Mouse (Mus musculus) kidney, postnatal 25 days (tissue): ENCODE results near the gene Rab11a.
A peak's percentile ranks its signal among the peaks of the same experiment; 100 is the strongest.

ENCODE experiments used
- DNase-seq, 2 experiments: peaks; one replicate each; pipeline ENCODE4 v3.0.0; 2021; ENCODE audit warnings: mixed read lengths in 2 of 2

Rab11a gene

GRCm38 (mm10) chr9:64737406-64738201 is at the start of gene Rab11a:
Rab11a (minus strand) TSS chr9:64737758.
- peak; percentile 98 for DNase-seq

GRCm38 (mm10) chr9:64786216-64786905 is 48.8 kb upstream of the Rab11a start:
- DNase-seq, result no peak

GRCm38 (mm10) chr9:64784841-64785240 is 47.3 kb upstream of the Rab11a start:
- DNase-seq, result peak; percentile 71 to 84

- no peak for DNase-seq
Observed at GRCm38 (mm10) chr9:64783511-64783910, 46.0 kb upstream of the Rab11a start.

- peak in 1 of 2 experiments; percentile 3 for DNase-seq
Observed at GRCm38 (mm10) chr9:64779628-64780027, 42.1 kb upstream of the Rab11a start.

- DNase-seq, result no peak
Observed at GRCm38 (mm10) chr9:64778151-64778550, 40.6 kb upstream of the Rab11a start.

GRCm38 (mm10) chr9:64777441-64777987 is 40.0 kb upstream of the Rab11a start:
- DNase-seq, result no peak

- no peak for DNase-seq
Observed at GRCm38 (mm10) chr9:64775491-64775890, 37.9 kb upstream of the Rab11a start.

DNA sequence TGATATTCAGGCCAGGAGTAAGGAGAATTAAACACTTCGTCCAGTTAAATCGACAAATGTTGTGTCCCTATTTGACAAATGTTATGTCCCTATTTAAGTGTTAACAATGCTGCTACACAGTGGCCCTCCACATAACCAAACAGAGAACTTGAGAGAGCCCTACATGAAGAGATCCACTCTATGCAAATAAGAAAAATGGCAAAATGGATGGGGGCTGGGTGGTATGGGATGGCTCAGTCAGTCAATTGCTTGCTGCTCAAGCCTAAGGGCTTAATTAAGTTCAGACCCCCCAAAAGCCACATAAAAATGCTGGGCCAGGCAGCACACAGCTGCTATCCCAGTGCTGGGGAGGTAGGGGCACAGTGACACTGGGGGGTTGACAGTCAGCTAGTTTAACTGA is 37.3 kb upstream of the Rab11a start:
- no peak for DNase-seq

DNA sequence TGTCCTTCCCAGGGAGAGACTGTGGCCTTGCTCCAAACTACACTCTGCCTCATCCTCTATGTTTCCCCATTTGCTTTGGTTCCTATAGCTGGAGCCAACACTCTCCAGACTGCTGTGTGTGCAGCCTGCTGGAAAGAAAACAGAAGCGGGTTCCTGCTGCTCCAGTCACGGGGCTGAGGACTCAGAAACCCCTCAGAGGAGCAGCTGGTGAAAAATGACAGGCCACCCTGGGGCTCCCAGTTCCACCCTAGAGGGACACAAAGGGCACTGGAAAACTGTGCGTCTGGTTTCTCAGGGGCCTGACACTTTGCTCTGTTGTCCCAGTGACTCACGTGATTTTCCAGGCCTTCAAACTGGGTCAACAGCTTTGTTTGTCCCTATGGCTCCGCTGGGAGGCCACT is 36.9 kb upstream of the Rab11a start:
- DNase-seq, result peak; percentile 11 to 65

- peak in 1 of 2 experiments; percentile 45 for DNase-seq
Observed at GRCm38 (mm10) chr9:64773936-64774335, 36.4 kb upstream of the Rab11a start.

GRCm38 (mm10) chr9:64773254-64773653 is 35.7 kb upstream of the Rab11a start:
- no peak for DNase-seq

- DNase-seq, result peak in 1 of 2 experiments; percentile 9
Observed at GRCm38 (mm10) chr9:64771236-64771635, 33.7 kb upstream of the Rab11a start.

- DNase-seq, result no peak
Observed at GRCm38 (mm10) chr9:64770411-64770849, 32.9 kb upstream of the Rab11a start.

DNA sequence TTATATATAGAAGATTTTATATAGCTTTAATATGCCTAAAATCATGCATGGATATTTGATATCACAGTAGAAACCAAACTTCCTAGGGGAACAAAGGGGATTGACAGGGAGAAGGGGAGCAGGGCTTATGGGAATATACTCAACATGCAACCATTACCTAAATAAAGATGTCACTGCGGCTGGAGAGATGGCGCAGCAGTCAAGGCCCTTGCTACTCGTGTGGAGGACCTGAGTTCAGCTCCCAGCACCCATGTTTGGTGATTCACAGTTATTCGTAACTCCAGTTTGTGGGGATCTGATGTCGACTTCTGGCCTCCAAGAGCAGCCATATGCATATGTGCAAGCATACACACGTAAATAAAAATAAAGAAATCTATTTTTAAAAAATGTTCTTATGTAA is 32.4 kb upstream of the Rab11a start:
- DNase-seq, result no peak

DNA sequence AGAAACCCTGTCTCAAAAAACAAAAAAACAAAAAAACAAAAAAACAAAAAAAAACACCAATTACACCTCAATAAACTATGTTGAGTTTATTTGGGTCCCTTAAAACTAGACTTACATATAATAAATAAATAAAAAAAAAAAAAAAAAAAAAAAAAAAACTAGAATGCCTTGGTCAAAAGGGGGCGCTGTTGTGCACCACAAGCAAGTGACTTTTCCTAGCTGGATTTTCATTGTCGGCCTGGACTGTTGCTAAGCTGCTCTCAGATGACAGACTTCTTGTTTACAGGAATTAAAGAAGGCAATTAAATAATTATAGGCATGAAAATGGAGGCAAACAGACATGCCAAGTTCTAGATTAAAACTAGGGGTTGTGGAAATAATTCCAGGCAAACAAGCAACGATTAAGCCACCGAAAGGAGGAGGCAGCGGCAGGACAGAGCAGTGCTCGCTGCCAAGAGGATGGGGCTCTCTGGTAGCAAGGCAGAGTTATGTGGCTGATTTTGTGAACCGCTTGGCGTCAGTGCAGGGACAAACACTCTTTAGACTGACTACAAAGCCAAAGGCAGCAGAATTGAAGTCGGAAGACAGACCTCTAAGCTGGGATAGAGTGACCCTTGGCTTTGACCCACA is 31.6 kb upstream of the Rab11a start:
- peak in 1 of 2 experiments; percentile 62 for DNase-seq

DNA sequence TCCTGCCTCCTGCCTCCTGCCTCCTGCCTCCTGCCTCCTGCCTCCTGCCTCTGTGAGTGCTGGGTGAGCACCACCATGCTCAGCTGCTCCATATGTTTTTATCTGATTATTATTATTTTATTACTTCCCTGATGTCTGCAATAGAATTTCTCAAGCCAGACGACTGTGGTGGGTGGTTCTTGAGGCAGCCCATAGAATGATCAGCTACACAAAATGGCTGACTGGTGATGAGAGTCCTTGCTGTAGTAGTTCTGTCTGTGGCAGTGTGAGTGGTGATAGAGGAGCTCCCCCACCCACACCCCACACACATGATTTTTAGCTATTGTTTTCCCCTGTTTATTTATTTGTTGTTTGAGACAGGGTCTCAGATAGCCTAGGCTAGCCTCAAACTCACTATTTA is 30.2 kb upstream of the Rab11a start:
- no peak for DNase-seq

- no peak for DNase-seq
Observed at GRCm38 (mm10) chr9:64766136-64766535, 28.6 kb upstream of the Rab11a start.

DNA sequence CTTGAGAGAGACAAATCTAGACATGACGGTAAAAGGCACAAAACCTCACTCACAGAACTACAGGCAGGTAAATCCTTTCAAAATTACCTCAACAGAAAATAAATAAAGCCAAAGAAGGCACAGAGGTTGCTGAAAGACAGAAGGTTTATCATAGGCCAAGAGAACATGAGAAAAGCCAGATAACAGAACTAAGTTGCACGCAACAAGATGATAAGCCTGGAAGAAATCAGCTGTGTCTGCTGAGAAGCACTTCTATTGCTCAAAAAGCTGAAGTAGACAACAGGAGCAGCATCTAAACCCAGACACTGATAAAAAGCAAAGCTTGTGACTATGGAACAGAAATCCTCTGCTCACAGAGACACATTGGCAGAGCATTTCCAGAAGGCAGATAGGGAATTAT is 27.3 kb upstream of the Rab11a start:
- no peak for DNase-seq

GRCm38 (mm10) chr9:64758052-64758451 is 20.5 kb upstream of the Rab11a start:
- no peak for DNase-seq

- DNase-seq, result no peak
Observed at GRCm38 (mm10) chr9:64752575-64752974, 15.0 kb upstream of the Rab11a start.

DNA sequence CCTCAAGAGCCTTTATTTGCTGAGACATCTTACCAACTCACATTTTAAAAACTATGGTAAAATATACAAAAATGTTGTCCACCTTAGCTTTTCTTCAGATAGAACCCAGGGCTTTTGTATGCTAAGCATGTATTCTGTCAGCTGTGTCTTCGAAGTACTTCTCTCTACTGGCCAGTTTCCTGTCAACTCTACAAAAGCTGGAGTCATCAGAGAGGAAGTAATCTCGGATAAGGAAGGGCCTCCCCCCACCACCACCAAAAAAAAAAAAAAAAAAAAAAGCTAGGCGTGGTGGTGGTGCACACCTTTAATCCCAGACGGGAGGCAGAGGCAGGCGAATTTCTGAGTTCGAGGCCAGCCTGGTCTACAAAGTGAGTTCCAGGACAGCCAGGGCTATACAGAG is 11.8 kb upstream of the Rab11a start:
- DNase-seq, result no peak

- no peak for DNase-seq
Observed at GRCm38 (mm10) chr9:64747735-64748134, 10.2 kb upstream of the Rab11a start.
